Mouse (Mus musculus) spleen, adult 2 months (tissue): ENCODE data around the gene Nit1. TPM values are rescaled to one million over a fixed set of nuclear protein-coding genes. Genes with fewer than 3 reads are reported as not detected.

Source experiments
- DNase-seq, 2 experiments: peaks; one replicate each; pipeline versions ENCODE4 v3.0.0 to v3.0.0-alpha.2; 2012 to 2021; ENCODE audit warnings: low spot score in 2 of 2, low read depth in 1 of 2
- H3K27ac ChIP-seq: fragments of 200-500 bp; 2 replicates; pipeline ENCODE4 v1.5.1; 2012; ENCODE audit warnings: low read length, inconsistent platforms; ENCODE audit not compliant: insufficient read depth
- H3K27me3 ChIP-seq: fragments of 200-500 bp; 2 replicates; pipeline ENCODE4 v1.6.1; 2012; ENCODE audit warnings: mild to moderate bottlenecking, moderate library complexity, low read length, inconsistent platforms; ENCODE audit not compliant: control insufficient read depth, insufficient read depth
- H3K36me3 ChIP-seq: fragments of 200-500 bp; 2 replicates; pipeline ENCODE4 v1.6.1; 2012; ENCODE audit warnings: mild to moderate bottlenecking, low read length, inconsistent platforms; ENCODE audit not compliant: control insufficient read depth, insufficient read depth
- H3K4me1 ChIP-seq: fragments of 200-500 bp; 2 replicates; pipeline ENCODE4 v1.6.1; 2011; ENCODE audit warnings: inconsistent platforms; ENCODE audit not compliant: control insufficient read depth, insufficient read depth, insufficient read length
- H3K4me3 ChIP-seq: fragments of 200-500 bp; 2 replicates; pipeline ENCODE4 v1.5.1; 2011; ENCODE audit warnings: mild to moderate bottlenecking, inconsistent platforms; ENCODE audit not compliant: insufficient read depth, insufficient read length; ENCODE audit errors: extremely low read depth
- CTCF ChIP-seq: fragments of 200-500 bp; IDR thresholded peaks from 2 replicates; pipeline ENCODE4 v1.5.1; 2011; ENCODE audit warnings: mild to moderate bottlenecking, inconsistent platforms; ENCODE audit not compliant: insufficient read depth, insufficient read length, insufficient replicate concordance; ENCODE audit errors: extremely low read depth
- POLR2A ChIP-seq: fragments of 200-500 bp; IDR thresholded peaks from 2 replicates; pipeline ENCODE4 v1.6.1; 2011; ENCODE audit warnings: low read depth, low read length, inconsistent platforms
- WGBS: fragments of 180-500 bp; shearing (Covaris S2); methylation state at CpG from one replicate; pipeline ENCODE4 v1.1.7; 2018; 5-methylcytosine and 5-hydroxymethylcytosine counted together
- polyA plus RNA-seq: library from polyadenylated mRNA; depleted of rRNA; stranded (reverse); fragments of >200 nt; gene quantifications from 2 replicates; pipeline ENCODE4 v1.2.3, GENCODE M21; 2012; rRNA removed

The Nit1 gene
- polyA plus RNA-seq, 1 experiment: 22.6 TPM

GRCm38 (mm10) chr1:171295063-171295402 is 50.4 kb downstream of the Nit1 start:
- Histone ChIP-seq H3K4me1 (peaks cover 3% of the 10 kb centered on the region; the same call in 1 of the 2 replicates), H3K27me3 (no peaks in the 10 kb centered on the region), H3K36me3 (no peaks in the 10 kb centered on the region), H3K4me3 (peak overlapping the region; percentile 97), H3K27ac (peak overlapping the region; percentile 95)
- TF ChIP-seq POLR2A (no peak), CTCF (no peak)
- 13% methylated on average over 3 of the region's 3 CpGs for WGBS
- no peak for DNase-seq

DNA sequence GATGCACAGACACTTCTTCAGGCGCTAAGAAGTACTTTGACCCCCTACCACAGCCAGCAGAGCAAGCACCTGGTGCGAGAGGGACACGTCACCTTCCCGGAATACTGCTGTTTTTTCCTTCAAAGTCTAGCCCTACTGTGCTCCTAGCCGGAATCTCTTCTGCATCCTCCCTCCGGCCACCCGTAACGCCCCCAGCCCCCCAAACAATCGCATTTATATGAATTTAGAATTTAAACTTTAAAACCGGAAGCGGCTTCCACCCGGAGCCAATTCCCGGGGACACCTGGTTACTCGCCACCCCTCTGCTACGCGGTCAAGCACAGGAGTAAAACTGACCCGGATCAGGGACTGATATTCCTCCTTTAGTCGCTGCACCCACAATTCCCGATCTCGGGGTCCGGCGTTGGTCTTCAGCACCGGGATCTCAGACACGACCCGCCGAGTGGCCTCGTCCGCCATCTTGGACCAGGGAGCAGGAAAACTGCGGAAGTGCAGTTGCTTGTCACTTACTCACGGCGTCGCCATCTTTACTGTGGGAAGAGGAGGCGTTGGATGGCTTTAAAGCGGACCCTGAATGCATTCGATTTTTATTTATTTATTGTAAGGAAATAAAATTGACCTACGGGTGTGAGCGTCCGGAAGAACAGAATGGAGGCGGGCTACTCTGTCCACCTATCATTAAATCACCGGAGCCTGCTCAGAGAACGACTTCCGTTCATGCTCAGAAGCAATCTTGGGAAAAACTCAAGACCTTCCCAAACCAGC is 51.0 kb downstream of the Nit1 start, which contains the start of gene Ufc1:
Ufc1 (minus strand) TSS at position 727 of the 765 bp plus-strand sequence.
- TF ChIP-seq CTCF: no peak
- TF ChIP-seq POLR2A: peak; percentile 53; the same call in 1 of the 2 replicates
- Histone ChIP-seq H3K27ac (peak within 1 kb of the TSS; percentile 95), H3K4me3 (peak within 1 kb of the TSS; percentile 97), H3K27me3 (no peaks in the 10 kb centered on the region), H3K36me3 (no peaks in the 10 kb centered on the region), H3K4me1 (peaks cover 3% of the 10 kb centered on the region; the same call in 1 of the 2 replicates)
- under 1% methylated on average over 42 of the region's 42 CpGs for WGBS
- peak; percentile 74 to 78 for DNase-seq

DNA sequence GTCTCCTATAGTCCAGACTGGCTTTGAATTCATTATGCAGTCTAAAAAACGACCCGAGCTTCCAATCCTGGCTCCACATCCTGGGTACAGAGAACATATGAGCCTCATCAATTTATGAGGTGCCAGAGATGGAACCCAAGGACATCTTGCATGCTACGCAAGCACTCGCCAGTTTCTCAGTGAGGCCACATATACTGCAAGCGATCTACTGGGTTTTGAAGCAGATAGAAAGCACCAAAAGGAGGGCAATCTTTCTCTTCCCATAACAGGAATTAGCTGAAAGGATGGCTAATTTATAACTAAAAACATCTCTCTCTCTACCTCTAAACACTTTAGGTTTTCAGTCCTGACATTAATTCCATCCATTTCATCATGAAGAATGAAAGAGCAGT is 51.5 kb downstream of the Nit1 start:
- Histone ChIP-seq H3K36me3 (peaks cover 3% of the 10 kb centered on the region), H3K4me1 (peaks cover 3% of the 10 kb centered on the region; the same call in 1 of the 2 replicates), H3K4me3 (peak overlapping the region; percentile 97), H3K27ac (peak overlapping the region; percentile 95; the same call in 1 of the 2 replicates), H3K27me3 (no peaks in the 10 kb centered on the region)
- DNase-seq: no peak
- TF ChIP-seq POLR2A: no peak
- no peak for TF ChIP-seq CTCF
- 45% methylated on average over 5 of the region's 5 CpGs for WGBS

- no peaks in the 10 kb centered on the region for H3K27me3 ChIP-seq
- H3K27ac ChIP-seq: no peak overlapping the region
- H3K36me3 ChIP-seq: peaks cover 3% of the 10 kb centered on the region
- H3K4me1 ChIP-seq: peaks cover 3% of the 10 kb centered on the region; the same call in 1 of the 2 replicates
- no peak for TF ChIP-seq CTCF
- no peak for TF ChIP-seq POLR2A
- WGBS: 89% methylated on average over 3 of the region's 3 CpGs
- H3K4me3 ChIP-seq: no peak overlapping the region
- DNase-seq: no peak
Measured at GRCm38 (mm10) chr1:171293351-171293750, 52.1 kb downstream of the Nit1 start.

- no peak for DNase-seq
- Histone ChIP-seq H3K4me1 (peaks cover 7% of the 10 kb centered on the region), H3K27me3 (no peaks in the 10 kb centered on the region), H3K36me3 (peaks cover 3% of the 10 kb centered on the region), H3K4me3 (no peak overlapping the region), H3K27ac (no peak overlapping the region)
- WGBS: 67% methylated on average over 4 of the region's 4 CpGs
- no peak for TF ChIP-seq CTCF
- TF ChIP-seq POLR2A: no peak
Measured at GRCm38 (mm10) chr1:171288328-171288727, 57.1 kb downstream of the Nit1 start.

Other genes with a start within 250 kb of the Nit1 start
- 2.4 and 3.4 TPM in 2 replicates for gene Cfap126, start 231.7 kb downstream of the Nit1 start, polyA plus RNA-seq
- 65.7 and 67.8 TPM in 2 replicates for gene Sdhc, start 195.0 kb downstream of the Nit1 start, polyA plus RNA-seq
- 0.47 and 1.1 TPM in 2 replicates for gene Mpz, start 194.9 kb downstream of the Nit1 start, polyA plus RNA-seq
- 3.8 and 4.4 TPM in 2 replicates for gene Pcp4l1, start 149.4 kb downstream of the Nit1 start, polyA plus RNA-seq
- not detected in 2 replicates for gene Nr1i3, start 131.7 kb downstream of the Nit1 start, polyA plus RNA-seq
- gene Tomm40l, start 123.1 kb downstream of the Nit1 start, polyA plus RNA-seq: 17.5 and 20.3 TPM in 2 replicates
- 1.2 and 1.8 TPM in 2 replicates for gene Apoa2, start 120.6 kb downstream of the Nit1 start, polyA plus RNA-seq
- gene Fcer1g, start 111.3 kb downstream of the Nit1 start, polyA plus RNA-seq: 237 and 307 TPM in 2 replicates
- gene Adamts4, start 95.2 kb downstream of the Nit1 start, polyA plus RNA-seq: 0.63 and 0.64 TPM in 2 replicates
- 52.4 and 59.6 TPM in 2 replicates for gene Ndufs2, start 94.3 kb downstream of the Nit1 start, polyA plus RNA-seq
- 59.5 and 67.8 TPM in 2 replicates for gene B4galt3, start 75.3 kb downstream of the Nit1 start, polyA plus RNA-seq
- 64.6 and 66.0 TPM in 2 replicates for gene Ppox, start 64.5 kb downstream of the Nit1 start, polyA plus RNA-seq
- gene Usp21, start 57.7 kb downstream of the Nit1 start, polyA plus RNA-seq: 40.9 and 46.4 TPM in 2 replicates
- 9.8 and 11.1 TPM in 2 replicates for gene Ufc1, start 50.6 kb downstream of the Nit1 start, polyA plus RNA-seq
- 25.7 and 29.3 TPM in 2 replicates for gene Dedd, start 16.5 kb downstream of the Nit1 start, polyA plus RNA-seq
- 8.5 TPM in 2 replicates for gene Pfdn2, start within 50 bp of the Nit1 start, polyA plus RNA-seq
- 0.20 and 0.62 TPM in 2 replicates for gene Klhdc9, start 15.2 kb upstream of the Nit1 start, polyA plus RNA-seq
- 1.4 and 2.0 TPM in 2 replicates for gene Nectin4, start 24.5 kb upstream of the Nit1 start, polyA plus RNA-seq
- gene Arhgap30, start 43.3 kb upstream of the Nit1 start, polyA plus RNA-seq: 79.5 and 88.3 TPM in 2 replicates
- gene Usf1, start 65.7 kb upstream of the Nit1 start, polyA plus RNA-seq: 130 and 132 TPM in 2 replicates
- gene Tstd1, start 73.2 kb upstream of the Nit1 start, polyA plus RNA-seq: 3.1 and 4.1 TPM in 2 replicates
- gene F11r, start 91.9 kb upstream of the Nit1 start, polyA plus RNA-seq: 8.8 and 9.6 TPM in 2 replicates
- gene Alyref2, start 157.8 kb upstream of the Nit1 start, polyA plus RNA-seq: 5.1 and 6.7 TPM in 2 replicates
- 1.3 TPM in 1 of 2 replicates, not detected in the other for gene Itln1, start 189.6 kb upstream of the Nit1 start, polyA plus RNA-seq
- 5.7 and 6.8 TPM in 2 replicates for gene Cd244a, start 213.5 kb upstream of the Nit1 start, polyA plus RNA-seq